Mouse (Mus musculus): Measurements from ENCODE around the gene Foxd1.

Foxd1 gene

GRCm38 (mm10) chr13:98383911-98384498 lies 30.0 kb downstream of the Foxd1 start:
- no peak for DNase-seq (ENCODE audit: extremely low read depth, low read depth, low spot score)

- no peak for DNase-seq (ENCODE audit: extremely low read depth, low read depth, low spot score)
These were observed 31.8 kb downstream of the Foxd1 start for GRCm38 (mm10) chr13:98385877-98386276.

DNA sequence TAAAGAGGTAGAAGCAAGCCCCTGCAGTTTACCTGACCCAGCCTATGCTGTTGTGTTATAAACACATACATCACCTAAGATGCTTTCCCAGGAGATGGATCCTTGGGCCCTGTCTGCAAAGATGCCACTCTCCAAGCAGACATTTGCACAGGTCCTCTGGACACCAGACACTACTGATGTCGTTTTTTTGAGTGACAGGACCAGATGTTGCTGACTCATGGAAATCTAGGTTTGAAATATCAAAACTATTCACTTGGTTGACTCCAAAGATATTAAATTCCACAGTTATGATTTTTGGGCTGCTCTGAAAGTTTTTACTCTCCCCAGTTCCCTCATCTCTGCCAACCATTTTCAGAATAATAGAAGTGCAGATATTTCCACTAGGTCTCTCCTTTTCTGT lies 35.0 kb downstream of the Foxd1 start:
- DNase-seq (ENCODE audit: extremely low read depth, low read depth, low spot score) = no peak

DNA sequence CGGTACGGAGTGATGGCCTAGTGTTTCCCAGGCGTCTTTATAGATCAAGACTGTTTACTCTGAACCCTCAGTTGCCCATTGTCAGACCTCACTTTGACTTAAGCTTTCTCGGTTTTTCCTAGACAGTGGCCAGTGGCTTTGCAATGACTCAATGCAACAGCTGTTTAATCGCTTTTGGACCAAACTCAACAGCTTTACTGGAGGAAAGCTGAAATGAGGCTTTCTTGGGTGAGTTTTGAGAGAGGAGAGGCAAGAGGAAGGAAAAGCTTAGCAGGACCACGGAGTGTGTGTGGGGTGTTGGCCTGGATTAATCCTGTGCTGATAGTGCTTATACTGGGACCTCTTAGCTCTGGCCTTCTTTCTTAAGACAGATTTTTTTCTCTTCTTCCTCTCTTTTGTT lies 36.3 kb downstream of the Foxd1 start:
- no peak for DNase-seq (ENCODE audit: extremely low read depth, low read depth, low spot score)

- no peak for DNase-seq (ENCODE audit: extremely low read depth, low read depth, low spot score)
These were observed 37.0 kb downstream of the Foxd1 start for GRCm38 (mm10) chr13:98390771-98391634.

DNA sequence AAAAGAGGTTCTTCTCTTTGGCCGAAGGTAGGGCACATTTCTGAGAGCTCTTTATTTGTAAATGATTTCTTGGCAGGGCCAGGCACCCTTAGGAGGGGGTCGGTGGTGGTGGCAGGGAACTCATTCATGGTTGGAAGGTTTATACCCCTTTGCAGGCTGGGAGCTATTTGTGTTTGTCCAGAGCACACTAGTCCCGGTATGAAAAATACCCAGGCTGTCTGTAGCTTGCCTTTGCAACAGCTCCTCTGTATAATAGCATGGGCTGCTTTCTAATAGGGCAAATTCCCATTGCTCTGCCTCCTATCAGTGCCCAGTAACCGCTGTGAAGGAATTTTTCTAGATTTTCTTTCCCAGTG lies 37.6 kb downstream of the Foxd1 start:
- DNase-seq (ENCODE audit: extremely low read depth, low read depth, low spot score) = no peak

DNA sequence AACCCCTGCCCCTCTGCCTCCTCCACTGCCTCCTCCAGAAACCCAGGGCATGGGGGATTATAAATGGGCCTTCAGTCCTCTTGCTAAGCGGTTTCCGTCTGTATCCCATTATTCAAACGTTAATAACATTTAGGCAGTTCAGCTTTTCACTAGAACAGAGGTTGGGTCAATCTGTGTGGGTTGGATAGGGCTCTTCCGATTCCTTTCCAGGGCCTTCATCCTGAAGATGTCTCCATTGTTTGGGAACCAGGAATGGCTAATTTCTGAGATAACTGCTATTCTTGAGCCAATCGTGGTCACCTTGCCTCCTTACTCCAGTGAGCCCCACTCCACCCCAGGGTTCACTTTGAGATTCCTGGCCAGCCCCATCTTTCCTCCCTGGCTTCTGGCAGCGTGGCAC lies 38.0 kb downstream of the Foxd1 start:
- DNase-seq (ENCODE audit: extremely low read depth, low read depth, low spot score) = no peak

- no peak for DNase-seq (ENCODE audit: extremely low read depth, low read depth, low spot score)
These were observed 39.5 kb downstream of the Foxd1 start for GRCm38 (mm10) chr13:98393356-98394070.

Data from fat pad, adult 2 months (tissue).